Mouse (Mus musculus) liver, embryonic 14.5 days (tissue): ENCODE data around the gene Kynu.

Source experiments
- CTCF ChIP-seq: IDR thresholded peaks from 2 replicates; pipeline ENCODE4 v1.5.1; 2016; ENCODE audit warnings: antibody characterized with exemption, low read depth, control low read depth
- EP300 ChIP-seq: IDR thresholded peaks from 2 replicates; pipeline ENCODE4 v1.6.1; 2016; ENCODE audit warnings: antibody characterized with exemption, low read depth

DNA sequence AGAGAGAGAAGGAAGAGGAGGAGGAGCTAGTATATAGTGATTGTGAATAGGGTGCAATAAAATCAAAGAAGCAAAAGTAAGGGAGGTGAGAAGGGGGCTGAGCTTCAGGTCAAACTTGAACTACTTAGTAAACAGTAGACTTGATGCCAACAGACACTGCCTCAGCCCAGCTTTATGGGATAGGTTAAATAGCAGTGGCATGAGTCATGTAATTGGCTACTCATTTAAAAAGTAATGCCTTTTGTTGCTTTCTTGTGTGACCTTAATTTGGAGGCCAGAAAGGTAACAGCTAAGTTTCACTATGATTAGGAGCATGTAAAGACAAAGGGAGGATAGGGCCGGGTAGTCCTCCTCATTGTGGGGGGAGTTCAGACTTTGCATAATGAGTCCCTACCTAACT, 13.3 kb downstream of the Kynu start:
- no peak for TF ChIP-seq CTCF
- no peak for TF ChIP-seq EP300
